Mouse (Mus musculus): ENCODE data around the gene Pcsk6.

GRCm38 (mm10) chr7:65873176-65873845 is 11.8 kb downstream of the Pcsk6 start:
- TF ChIP-seq POLR2A (IDR thresholded peaks at IDR 0.05; ENCODE audit: low read depth, low read length) (no peak), CTCF (IDR thresholded peaks at IDR 0.05; ENCODE audit: extremely low read depth, insufficient read depth, insufficient read length, insufficient replicate concordance) (no peak)
